ENCODE assay signal across 12 mouse cellular contexts in the genomic region with DNA sequence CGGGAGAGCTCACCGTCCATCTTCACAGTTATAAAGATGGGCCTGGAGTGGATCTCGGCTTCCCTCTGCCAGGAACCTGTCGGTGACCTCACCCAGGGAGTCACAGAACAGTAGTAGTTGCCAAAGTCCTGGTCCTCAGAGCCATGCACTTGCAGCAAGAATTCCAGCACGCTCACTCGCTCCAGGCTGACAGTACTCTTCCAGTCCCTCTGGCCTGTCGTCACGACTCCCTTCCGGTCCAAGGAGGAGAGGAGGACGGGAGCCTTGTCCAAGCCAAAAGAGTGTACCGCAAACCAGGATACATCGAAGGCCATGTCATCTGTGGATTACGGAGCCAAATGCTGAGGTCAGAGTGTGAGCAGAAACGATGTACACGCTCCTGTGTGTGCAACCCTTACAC. TPM values are rescaled to one million over a fixed set of nuclear protein-coding genes. Genes with fewer than 3 reads are reported as not detected.
DNase-seq lines count a peak whose midpoint lies in the region; ATAC-seq and TF ChIP-seq lines count a peak whose summit lies in the region.
"Had no signal": no experiment of that assay in that cellular context is flagged by ENCODE, and none has a peak within 500 bp of the region (broad histone marks: within the 10 kb centered on the region; RNA-seq: fewer than 3 reads in every experiment).

No protein-coding gene starts in this region.

- no peaks in the 10 kb centered on the region for H3K9me3 ChIP-seq in heart, embryonic 15.5 days (replicated peaks)
- H3K9me3 ChIP-seq: forebrain, embryonic 13.5 days had no signal

- 53% methylated on average over 15 of the region's 15 CpGs for WGBS in heart, embryonic 15.5 days
- 92% methylated on average over 15 of the region's 15 CpGs for WGBS in small intestine, adult 2 months

- no peak overlapping the region for H3K4me3 ChIP-seq in heart, embryonic 15.5 days
- no peak overlapping the region for H3K4me3 ChIP-seq in small intestine, adult 2 months (ENCODE audit: low read depth, low read length)
- H3K4me3 ChIP-seq: forebrain, embryonic 13.5 days had no signal

- intact Hi-C loops in left cerebral cortex, postnatal 10 days (cut with DNase I): no loop called here

- peak; percentile 4 for DNase-seq in cerebellum, adult 9-10 months
- DNase-seq in cerebellum, postnatal 4 days (ENCODE audit: low spot score in 2 of 2): no peak
- peak; percentile 47 for DNase-seq in urinary bladder, postnatal 14 days (ENCODE audit: low spot score)
- no peak for DNase-seq in urinary bladder, adult 2 months (ENCODE audit: low spot score)
- DNase-seq in left cerebral cortex, postnatal 10 days (ENCODE audit: extremely low spot score in 1 of 2, low spot score in 2 of 2): no peak
- DNase-seq: cerebellum, adult 11-12 months had no signal

- H3K4me2 ChIP-seq in heart, embryonic 15.5 days: no peak overlapping the region
- H3K4me2 ChIP-seq: forebrain, embryonic 13.5 days; hindbrain, embryonic 14.5 days had no signal

- TF ChIP-seq CTCF in small intestine, adult 2 months (IDR thresholded peaks at IDR 0.05; ENCODE audit: extremely low read depth, insufficient read length, insufficient replicate concordance, low read depth, low read length): no peak

- no peak for TF ChIP-seq POLR2A in small intestine, adult 2 months (IDR thresholded peaks at IDR 0.05; ENCODE audit: low read depth, low read length)

- peak; percentile 50 for ATAC-seq in heart, embryonic 15.5 days (replicated peaks; ENCODE audit: insufficient number of reproducible peaks, insufficient read depth, low FRiP score, low read depth)
- ATAC-seq in megakaryocyte progenitor cell, adult 5-6 weeks (replicated peaks; ENCODE audit: poor library complexity): no peak
- ATAC-seq: forebrain, embryonic 13.5 days had no signal

- peak overlapping the region; percentile 62 for H3K27ac ChIP-seq in heart, embryonic 15.5 days
- 0 out of 2 replicates have a peak overlapping the region, but pooled peaks have one; percentile 34 for H3K27ac ChIP-seq in small intestine, adult 2 months (ENCODE audit: insufficient read depth, low read depth, low read length)
- H3K27ac ChIP-seq: forebrain, embryonic 13.5 days; hindbrain, embryonic 14.5 days had no signal

- 0 out of 2 replicates have a peak overlapping the region, but pooled peaks have one; percentile 1 for H3K9ac ChIP-seq in heart, embryonic 15.5 days
- H3K9ac ChIP-seq: forebrain, embryonic 13.5 days; hindbrain, embryonic 14.5 days had no signal

- peaks cover 19% of the 10 kb centered on the region for H3K4me1 ChIP-seq in heart, embryonic 15.5 days (replicated peaks)
- peaks cover 17% of the 10 kb centered on the region for H3K4me1 ChIP-seq in small intestine, adult 2 months (ENCODE audit: control insufficient read depth, insufficient read depth, insufficient read length, low read length)

- H3K36me3 ChIP-seq in heart, embryonic 15.5 days: peaks cover 24% of the 10 kb centered on the region; the same call in 1 of the 2 replicates
- H3K36me3 ChIP-seq in small intestine, adult 2 months (ENCODE audit: control insufficient read depth, insufficient read depth, low read length): peaks cover 28% of the 10 kb centered on the region

- H3K27me3 ChIP-seq in heart, embryonic 15.5 days: no peaks in the 10 kb centered on the region
- no peaks in the 10 kb centered on the region for H3K27me3 ChIP-seq in small intestine, adult 2 months (ENCODE audit: control insufficient read depth, insufficient read depth, low read length)
- H3K27me3 ChIP-seq: forebrain, embryonic 13.5 days had no signal

RNA-seq across cellular contexts. Expression of a gene that starts 16.1 kb away (rescaled TPM):
- 0.09 and 0.19 TPM in 2 replicates for polyA plus RNA-seq in urinary bladder, adult 2 months (2012; rRNA removed)
- polyA plus RNA-seq in heart, embryonic 15.5 days (2015; fragmentation: Nextera tagmentation; extraction: Ambion mirVana): 0.27 and 0.33 TPM in 2 replicates
- polyA plus RNA-seq in small intestine, adult 2 months (2012; rRNA removed): 1.2 and 1.8 TPM in 2 replicates
- total RNA-seq in left cerebral cortex, postnatal 10 days (2021): under 1 TPM; 0.10 to 0.30 TPM
- 0.20 TPM in 1 of 2 replicates, not detected in the other for total RNA-seq in megakaryocyte progenitor cell, adult 5-6 weeks (2015)
- total RNA-seq in megakaryocyte progenitor cell, adult 5-6 weeks (2017): 0.41 and 0.42 TPM in 2 replicates
- polyA plus RNA-seq: stomach, embryonic 14.5 days had no signal

Comparison
In these comparisons a context has a peak if more than half of its experiments do, and no peak if none do; other contexts are left out.
1. DNase-seq: peak in cerebellum, adult 9-10 months (single experiment) and urinary bladder, postnatal 14 days (single experiment); none in cerebellum, postnatal 4 days (0 of 2), urinary bladder, adult 2 months (single experiment) and left cerebral cortex, postnatal 10 days (0 of 2).